Mouse (Mus musculus): ENCODE measurements around the gene Pcsk2. TPM values are rescaled to one million over a fixed set of nuclear protein-coding genes. Genes with fewer than 3 reads are reported as not detected.
A peak's percentile ranks its signal among the peaks of the same experiment; 100 is the strongest.

Gene Pcsk2
- polyA plus RNA-seq, 1 experiment from 2014 or later, result 11.4 TPM

GRCm38 (mm10) chr2:143862484-143863231, 316.7 kb downstream of the Pcsk2 start, which contains the start of gene Bfsp1:
Gene Bfsp1 (minus strand): TSS chr2:143863173.
- DNase-seq (ENCODE audit: low spot score), result peak; percentile 75
- no peaks in the 10 kb centered on the region for H3K9me3 ChIP-seq (replicated peaks; ENCODE audit: control insufficient read depth, low read length)
- peak within 1 kb of the TSS; percentile 27; the same call in 1 of the 2 replicates for H3K27ac ChIP-seq (ENCODE audit: low read depth, low read length)
- H3K4me1 ChIP-seq (ENCODE audit: control insufficient read depth, insufficient read depth, low read length), result no peaks in the 10 kb centered on the region
- no peaks in the 10 kb centered on the region for H3K36me3 ChIP-seq (ENCODE audit: control insufficient read depth, insufficient read depth, low read length)
- under 1% methylated on average over 86 of the region's 86 CpGs for WGBS
- peak within 1 kb of the TSS; percentile 61 for H3K4me2 ChIP-seq (ENCODE audit: low read length)
- H3K27me3 ChIP-seq (replicated peaks; ENCODE audit: control insufficient read depth, insufficient read depth, low read length), result no peaks in the 10 kb centered on the region
- ATAC-seq, result peak; percentile 89
- H3K4me3 ChIP-seq (ENCODE audit: low read depth, low read length), result peak within 1 kb of the TSS; percentile 39
- H3K9ac ChIP-seq (ENCODE audit: low read length), result peak within 1 kb of the TSS; percentile 69

DNA sequence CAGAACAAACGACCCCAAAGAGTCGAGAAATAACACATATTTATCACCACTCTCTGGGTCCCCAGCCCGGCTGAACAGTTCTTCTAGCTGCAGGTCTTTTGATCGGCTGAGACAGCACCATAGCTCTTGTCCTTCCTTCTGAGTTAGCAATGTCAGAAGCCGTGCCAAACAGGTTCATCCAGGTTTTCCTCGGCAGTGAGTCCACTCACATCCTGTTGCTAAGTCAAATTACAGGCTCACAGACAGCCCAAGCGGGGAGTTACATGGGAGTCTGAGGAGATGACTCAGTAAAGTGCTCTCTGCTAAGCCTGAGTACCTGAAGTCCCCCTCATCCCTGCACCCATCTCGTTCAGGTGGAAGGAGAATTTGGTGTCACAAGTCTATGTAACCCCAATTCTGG, 318.6 kb downstream of the Pcsk2 start:
- Histone ChIP-seq H3K27ac (ENCODE audit: low read depth, low read length) (no peak overlapping the region), H3K27me3 (replicated peaks; ENCODE audit: control insufficient read depth, insufficient read depth, low read length) (no peaks in the 10 kb centered on the region), H3K36me3 (ENCODE audit: control insufficient read depth, insufficient read depth, low read length) (no peaks in the 10 kb centered on the region), H3K9me3 (replicated peaks; ENCODE audit: control insufficient read depth, low read length) (no peaks in the 10 kb centered on the region), H3K4me3 (ENCODE audit: low read depth, low read length) (no peak overlapping the region), H3K9ac (ENCODE audit: low read length) (no peak overlapping the region), H3K4me1 (ENCODE audit: control insufficient read depth, insufficient read depth, low read length) (no peaks in the 10 kb centered on the region), H3K4me2 (ENCODE audit: low read length) (no peak overlapping the region)
- 80% methylated on average over 8 of the region's 8 CpGs for WGBS
- no peak for DNase-seq (ENCODE audit: low spot score)
- ATAC-seq, result no peak
